Mouse (Mus musculus) liver (tissue): Measurements from ENCODE around the gene Atcay.

Experiments used
- DNase-seq: peaks from one replicate; pipeline ENCODE4 v3.0.0-alpha.2; 2020; ENCODE audit warnings: mixed read lengths

Gene Atcay

GRCm38 (mm10) chr10:81230438-81231332 lies at the start of gene Atcay:
Gene Atcay, minus strand, starts transcription at chr10:81230833.
- no peak for DNase-seq

- DNase-seq = no peak
Measured at GRCm38 (mm10) chr10:81279496-81279895, 48.9 kb upstream of the Atcay start.

- DNase-seq = no peak
Measured at GRCm38 (mm10) chr10:81277676-81278075, 47.0 kb upstream of the Atcay start.

- no peak for DNase-seq
Measured at GRCm38 (mm10) chr10:81273842-81274241, 43.2 kb upstream of the Atcay start.

GRCm38 (mm10) chr10:81272356-81272755 lies 41.7 kb upstream of the Atcay start:
- no peak for DNase-seq

GRCm38 (mm10) chr10:81268643-81269412 lies 38.2 kb upstream of the Atcay start:
- DNase-seq = no peak

GRCm38 (mm10) chr10:81268056-81268455 lies 37.4 kb upstream of the Atcay start:
- DNase-seq = peak; percentile 81

GRCm38 (mm10) chr10:81266211-81267105 lies 35.8 kb upstream of the Atcay start, which contains the start of the genes Mrpl54 and Apba3:
Gene Mrpl54, minus strand, starts transcription at chr10:81266934.
Gene Apba3, plus strand, starts transcription at chr10:81266960.
- peak; percentile 98 for DNase-seq

- DNase-seq = no peak
Measured at GRCm38 (mm10) chr10:81265540-81265939, 34.9 kb upstream of the Atcay start.

- no peak for DNase-seq
Measured at GRCm38 (mm10) chr10:81261025-81261424, 30.4 kb upstream of the Atcay start.

- no peak for DNase-seq
Measured at GRCm38 (mm10) chr10:81259225-81259884, 28.7 kb upstream of the Atcay start.

- DNase-seq = no peak
Measured at GRCm38 (mm10) chr10:81257158-81258039, 26.8 kb upstream of the Atcay start.

- DNase-seq = no peak
Measured at GRCm38 (mm10) chr10:81254886-81255285, 24.3 kb upstream of the Atcay start.

- peak; percentile 38 for DNase-seq
Measured at GRCm38 (mm10) chr10:81252424-81253419, 22.1 kb upstream of the Atcay start, which contains the start of gene Matk. Gene Matk, plus strand, starts transcription at chr10:81252935.

- no peak for DNase-seq
Measured at GRCm38 (mm10) chr10:81249442-81249841, 18.8 kb upstream of the Atcay start.

GRCm38 (mm10) chr10:81247804-81248203 lies 17.2 kb upstream of the Atcay start:
- no peak for DNase-seq

GRCm38 (mm10) chr10:81245166-81245565 lies 14.5 kb upstream of the Atcay start:
- DNase-seq = no peak

GRCm38 (mm10) chr10:81244595-81244994 lies 14.0 kb upstream of the Atcay start:
- DNase-seq = peak; percentile 72

- DNase-seq = no peak
Measured at GRCm38 (mm10) chr10:81244146-81244545, 13.5 kb upstream of the Atcay start.

GRCm38 (mm10) chr10:81242021-81242420 lies 11.4 kb upstream of the Atcay start:
- no peak for DNase-seq
